ENCODE assay signal across 8 mouse cellular contexts in genomic region chr11:118236520-118237190, GRCm38 (mm10). TPM values are rescaled to one million over a fixed set of nuclear protein-coding genes. Genes with fewer than 3 reads are reported as not detected.
DNase-seq lines count a peak whose midpoint lies in the region; ATAC-seq and TF ChIP-seq lines count a peak whose summit lies in the region.

No protein-coding gene starts in this region.

- no peak for DNase-seq in hindbrain, postnatal 0 days (ENCODE audit: low spot score)
- DNase-seq in hindbrain, embryonic 14.5 days (ENCODE audit: low spot score): no peak
- peak; percentile 74 for DNase-seq in T-cell, adult 2 months (ENCODE audit: low spot score)
- peak; percentile 44 to 58 for DNase-seq in lung, postnatal 4 days
- DNase-seq in adipocyte (ENCODE audit: low spot score): no peak
- DNase-seq in ovary, postnatal 10 days (ENCODE audit: low spot score): no peak

- H3K27ac ChIP-seq in hindbrain, postnatal 0 days: no peak overlapping the region
- H3K27ac ChIP-seq in hindbrain, embryonic 14.5 days: no peak overlapping the region
- H3K27ac ChIP-seq in intestine, embryonic 16.5 days (ENCODE audit: low read length): peak overlapping the region; percentile 33
- no peak overlapping the region for H3K27ac ChIP-seq in midbrain, embryonic 16.5 days (ENCODE audit: low read length)

- H3K27me3 ChIP-seq in hindbrain, postnatal 0 days (ENCODE audit: insufficient read depth, low read length): no peaks in the 10 kb centered on the region
- H3K27me3 ChIP-seq in hindbrain, embryonic 14.5 days (ENCODE audit: control insufficient read depth, insufficient read depth, low read length): no peaks in the 10 kb centered on the region
- no peaks in the 10 kb centered on the region for H3K27me3 ChIP-seq in intestine, embryonic 16.5 days (replicated peaks; ENCODE audit: control insufficient read depth, insufficient read depth, low read length)
- no peaks in the 10 kb centered on the region for H3K27me3 ChIP-seq in midbrain, embryonic 16.5 days (ENCODE audit: control insufficient read depth, insufficient read depth, low read depth, low read length)

- no peak overlapping the region for H3K4me2 ChIP-seq in hindbrain, postnatal 0 days (ENCODE audit: low read depth, low read length)
- no peak overlapping the region for H3K4me2 ChIP-seq in hindbrain, embryonic 14.5 days (replicated peaks)
- no peak overlapping the region for H3K4me2 ChIP-seq in intestine, embryonic 16.5 days (ENCODE audit: low read depth, low read length)
- no peak overlapping the region for H3K4me2 ChIP-seq in midbrain, embryonic 16.5 days (ENCODE audit: low read length)

- no peaks in the 10 kb centered on the region for H3K36me3 ChIP-seq in hindbrain, postnatal 0 days (ENCODE audit: insufficient read depth, low read length)
- no peaks in the 10 kb centered on the region for H3K36me3 ChIP-seq in hindbrain, embryonic 14.5 days (replicated peaks; ENCODE audit: control insufficient read depth, insufficient read depth)
- H3K36me3 ChIP-seq in intestine, embryonic 16.5 days (ENCODE audit: control insufficient read depth, insufficient read depth, low read length): no peaks in the 10 kb centered on the region
- no peaks in the 10 kb centered on the region for H3K36me3 ChIP-seq in midbrain, embryonic 16.5 days (ENCODE audit: control insufficient read depth, insufficient read depth, low read length)

- 0 out of 2 replicates have a peak, but pooled peaks cover 3% of the 10 kb centered on the region for H3K4me1 ChIP-seq in hindbrain, postnatal 0 days (ENCODE audit: insufficient read depth, low read length)
- H3K4me1 ChIP-seq in hindbrain, embryonic 14.5 days (replicated peaks; ENCODE audit: control insufficient read depth, insufficient read depth, low read length): peaks cover 9% of the 10 kb centered on the region
- H3K4me1 ChIP-seq in intestine, embryonic 16.5 days (ENCODE audit: control insufficient read depth, insufficient read depth, low read length): peaks cover 37% of the 10 kb centered on the region
- peaks cover 18% of the 10 kb centered on the region for H3K4me1 ChIP-seq in midbrain, embryonic 16.5 days (ENCODE audit: control insufficient read depth, insufficient read depth, low read length)

- H3K9me3 ChIP-seq in hindbrain, postnatal 0 days (ENCODE audit: low read length): no peaks in the 10 kb centered on the region
- no peaks in the 10 kb centered on the region for H3K9me3 ChIP-seq in hindbrain, embryonic 14.5 days (ENCODE audit: control insufficient read depth, low read length)
- no peaks in the 10 kb centered on the region for H3K9me3 ChIP-seq in intestine, embryonic 16.5 days (ENCODE audit: control insufficient read depth, low read length)
- H3K9me3 ChIP-seq in midbrain, embryonic 16.5 days (replicated peaks; ENCODE audit: control insufficient read depth, low read length, poor library complexity, severe bottlenecking): no peaks in the 10 kb centered on the region

- no peak overlapping the region for H3K4me3 ChIP-seq in hindbrain, postnatal 0 days (ENCODE audit: low read length)
- no peak overlapping the region for H3K4me3 ChIP-seq in hindbrain, embryonic 14.5 days (replicated peaks; ENCODE audit: low read length)
- no peak overlapping the region for H3K4me3 ChIP-seq in intestine, embryonic 16.5 days (ENCODE audit: low read length)
- H3K4me3 ChIP-seq in midbrain, embryonic 16.5 days (ENCODE audit: low read depth, low read length): no peak overlapping the region

- no peak overlapping the region for H3K9ac ChIP-seq in hindbrain, postnatal 0 days (replicated peaks; ENCODE audit: low read length)
- H3K9ac ChIP-seq in hindbrain, embryonic 14.5 days: no peak overlapping the region
- no peak overlapping the region for H3K9ac ChIP-seq in intestine, embryonic 16.5 days (ENCODE audit: low read depth, low read length)
- no peak overlapping the region for H3K9ac ChIP-seq in midbrain, embryonic 16.5 days (ENCODE audit: low read depth, low read length)

- peak; percentile 10; the same call in 1 of the 2 replicates for TF ChIP-seq CTCF in hindbrain, postnatal 0 days (IDR thresholded peaks at IDR 0.05; ENCODE audit: low read depth)

- no peak for ATAC-seq in hindbrain, postnatal 0 days
- no peak for ATAC-seq in hindbrain, embryonic 14.5 days (ENCODE audit: low FRiP score)
- peak; percentile 60 for ATAC-seq in intestine, embryonic 16.5 days
- ATAC-seq in midbrain, embryonic 16.5 days: no peak

- WGBS in hindbrain, postnatal 0 days: 66% methylated on average over 6 of the region's 6 CpGs
- WGBS in hindbrain, embryonic 14.5 days: 79% methylated on average over 6 of the region's 6 CpGs
- WGBS in intestine, embryonic 16.5 days: 48% methylated on average over 6 of the region's 6 CpGs
- WGBS in midbrain, embryonic 16.5 days: 84% methylated on average over 6 of the region's 6 CpGs

RNA-seq across cellular contexts. Expression of gene Cyth1, which starts 11.7 kb away (rescaled TPM):
- 42.9 and 48.3 TPM in 2 replicates for total RNA-seq in hindbrain, postnatal 0 days (2014; rRNA removed)
- polyA plus RNA-seq in hindbrain, postnatal 0 days (2015; fragmentation: Nextera tagmentation; extraction: Ambion mirVana): 15.7 and 19.5 TPM in 2 replicates
- polyA plus RNA-seq in hindbrain, embryonic 14.5 days (2014; fragmentation: Nextera tagmentation; extraction: Ambion mirVana): 18.1 and 18.7 TPM in 2 replicates
- polyA plus RNA-seq in intestine, embryonic 16.5 days (2015; fragmentation: Nextera tagmentation; extraction: Ambion mirVana): 9.6 and 9.8 TPM in 2 replicates
- 25.1 and 26.7 TPM in 2 replicates for polyA plus RNA-seq in midbrain, embryonic 16.5 days (2015; fragmentation: Nextera tagmentation; extraction: Ambion mirVana)

RNA-seq across cellular contexts. Expression of gene Usp36, which starts 53.4 kb away (rescaled TPM):
- 19.7 and 20.6 TPM in 2 replicates for total RNA-seq in hindbrain, postnatal 0 days (2014; rRNA removed)
- polyA plus RNA-seq in hindbrain, postnatal 0 days (2015; fragmentation: Nextera tagmentation; extraction: Ambion mirVana): 12.6 and 12.8 TPM in 2 replicates
- polyA plus RNA-seq in hindbrain, embryonic 14.5 days (2014; fragmentation: Nextera tagmentation; extraction: Ambion mirVana): 11.9 and 13.6 TPM in 2 replicates
- 15.9 TPM in 2 replicates for polyA plus RNA-seq in intestine, embryonic 16.5 days (2015; fragmentation: Nextera tagmentation; extraction: Ambion mirVana)
- 17.7 and 18.8 TPM in 2 replicates for polyA plus RNA-seq in midbrain, embryonic 16.5 days (2015; fragmentation: Nextera tagmentation; extraction: Ambion mirVana)

Comparison
In these comparisons a context has a peak if more than half of its experiments do, and no peak if none do; other contexts are left out.
1. DNase-seq: peak in T-cell, adult 2 months (single experiment) and lung, postnatal 4 days (2 of 2); none in hindbrain, postnatal 0 days (single experiment), hindbrain, embryonic 14.5 days (single experiment), adipocyte (single experiment) and ovary, postnatal 10 days (single experiment).